Mouse (Mus musculus): Measurements from ENCODE around the gene Rab5if. TPM values are rescaled to one million over a fixed set of nuclear protein-coding genes. Genes with fewer than 3 reads are reported as not detected.
"Not testable (repeated sequence)": the region's sequence is repeated elsewhere in the genome, so short reads cannot be mapped to it uniquely, and the experiment has no call there.

Gene Rab5if
- polyA plus RNA-seq, 1 experiment from 2014 or later = 311 TPM

GRCm38 (mm10) chr2:156882431-156883001, 19.6 kb downstream of the Rab5if start:
- ATAC-seq = peak; percentile 66; the same call in 1 of the 2 replicates
- H3K9ac ChIP-seq = no peak overlapping the region
- no peak overlapping the region for H3K27ac ChIP-seq
- no peak overlapping the region for H3K4me2 ChIP-seq (replicated peaks)
- no peaks in the 10 kb centered on the region for H3K27me3 ChIP-seq (replicated peaks)
- H3K4me1 ChIP-seq (replicated peaks) = peaks cover 5% of the 10 kb centered on the region; the same call in 1 of the 2 replicates
- 34% methylated on average over 10 of the region's 10 CpGs for WGBS
- no peak overlapping the region for H3K4me3 ChIP-seq (replicated peaks)
- no peaks in the 10 kb centered on the region for H3K36me3 ChIP-seq
- no peaks in the 10 kb centered on the region for H3K9me3 ChIP-seq

GRCm38 (mm10) chr2:156884396-156885211, 21.7 kb downstream of the Rab5if start:
- Histone ChIP-seq H3K9me3 (no peaks in the 10 kb centered on the region), H3K27me3 (replicated peaks) (no peaks in the 10 kb centered on the region), H3K4me1 (replicated peaks) (no peaks in the 10 kb centered on the region), H3K4me2 (replicated peaks) (no peak overlapping the region), H3K36me3 (no peaks in the 10 kb centered on the region), H3K9ac (no peak overlapping the region), H3K4me3 (replicated peaks) (no peak overlapping the region), H3K27ac (no peak overlapping the region)
- 82% methylated on average over 10 of the region's 10 CpGs for WGBS
- ATAC-seq = peak; percentile 43; the same call in 1 of the 2 replicates

GRCm38 (mm10) chr2:156885666-156886065, 22.7 kb downstream of the Rab5if start:
- 70% methylated on average over 2 of the region's 2 CpGs for WGBS
- not testable (repeated sequence) for H3K4me2 ChIP-seq (replicated peaks); H3K4me3 ChIP-seq (replicated peaks); H3K27ac ChIP-seq; H3K36me3 ChIP-seq; H3K4me1 ChIP-seq (replicated peaks); ATAC-seq; H3K9me3 ChIP-seq; H3K27me3 ChIP-seq (replicated peaks); H3K9ac ChIP-seq

GRCm38 (mm10) chr2:156886084-156886631, 23.2 kb downstream of the Rab5if start:
- 77% methylated on average over 10 of the region's 10 CpGs for WGBS
- H3K27ac ChIP-seq = no peak overlapping the region
- no peaks in the 10 kb centered on the region for H3K27me3 ChIP-seq (replicated peaks)
- no peak for ATAC-seq
- H3K4me3 ChIP-seq (replicated peaks) = no peak overlapping the region
- no peaks in the 10 kb centered on the region for H3K36me3 ChIP-seq
- H3K9ac ChIP-seq = no peak overlapping the region
- no peaks in the 10 kb centered on the region for H3K4me1 ChIP-seq (replicated peaks)
- H3K4me2 ChIP-seq (replicated peaks) = no peak overlapping the region
- H3K9me3 ChIP-seq = no peaks in the 10 kb centered on the region

GRCm38 (mm10) chr2:156887017-156887416, 24.1 kb downstream of the Rab5if start, which contains the start of gene Sla2:
Gene Sla2 (minus strand): TSS chr2:156887192.
- Histone ChIP-seq H3K4me3 (replicated peaks) (no peak within 1 kb of the TSS), H3K27ac (no peak within 1 kb of the TSS), H3K9ac (no peak within 1 kb of the TSS), H3K4me1 (replicated peaks) (no peaks in the 10 kb centered on the region), H3K27me3 (replicated peaks) (no peaks in the 10 kb centered on the region), H3K36me3 (no peaks in the 10 kb centered on the region), H3K4me2 (replicated peaks) (no peak within 1 kb of the TSS), H3K9me3 (no peaks in the 10 kb centered on the region)
- ATAC-seq = no peak
- 47% methylated on average over 6 of the region's 6 CpGs for WGBS

- Histone ChIP-seq H3K36me3 (no peaks in the 10 kb centered on the region), H3K27me3 (replicated peaks) (no peaks in the 10 kb centered on the region), H3K9me3 (no peaks in the 10 kb centered on the region), H3K9ac (no peak overlapping the region), H3K4me1 (replicated peaks) (no peaks in the 10 kb centered on the region), H3K4me2 (replicated peaks) (no peak overlapping the region), H3K27ac (no peak overlapping the region), H3K4me3 (replicated peaks) (no peak overlapping the region)
- 65% methylated on average over 3 of the region's 3 CpGs for WGBS
- ATAC-seq = no peak
Observed at GRCm38 (mm10) chr2:156888490-156888889, 25.6 kb downstream of the Rab5if start.

- no peak for ATAC-seq
Observed at GRCm38 (mm10) chr2:156892240-156892639, 29.3 kb downstream of the Rab5if start.

GRCm38 (mm10) chr2:156892821-156893220, 29.9 kb downstream of the Rab5if start:
- 78% methylated on average over 6 of the region's 6 CpGs for WGBS
- no peak overlapping the region for H3K4me3 ChIP-seq (replicated peaks)
- no peak for ATAC-seq

More at GRCm38 (mm10) chr2:156892240-156892639, 29.3 kb downstream of the Rab5if start:
- no peak overlapping the region for H3K4me2 ChIP-seq (replicated peaks)
- 0 out of 2 replicates have a peak, but pooled peaks cover 2% of the 10 kb centered on the region for H3K4me1 ChIP-seq (replicated peaks)
- H3K27ac ChIP-seq = no peak overlapping the region
- H3K4me3 ChIP-seq (replicated peaks) = no peak overlapping the region
- H3K36me3 ChIP-seq = no peaks in the 10 kb centered on the region
- H3K9ac ChIP-seq = no peak overlapping the region
- WGBS = 42% methylated on average over 3 of the region's 3 CpGs
- H3K27me3 ChIP-seq (replicated peaks) = no peaks in the 10 kb centered on the region
- H3K9me3 ChIP-seq = no peaks in the 10 kb centered on the region

GRCm38 (mm10) chr2:156894496-156895265, 31.8 kb downstream of the Rab5if start:
- no peaks in the 10 kb centered on the region for H3K9me3 ChIP-seq
- H3K4me3 ChIP-seq (replicated peaks) = no peak overlapping the region
- no peaks in the 10 kb centered on the region for H3K36me3 ChIP-seq
- ATAC-seq = peak; percentile 51; the same call in 1 of the 2 replicates
- WGBS = 59% methylated on average over 15 of the region's 15 CpGs
- H3K9ac ChIP-seq = no peak overlapping the region
- H3K27ac ChIP-seq = no peak overlapping the region
- H3K27me3 ChIP-seq (replicated peaks) = no peaks in the 10 kb centered on the region
- H3K4me1 ChIP-seq (replicated peaks) = 0 out of 2 replicates have a peak, but pooled peaks cover 2% of the 10 kb centered on the region
- no peak overlapping the region for H3K4me2 ChIP-seq (replicated peaks)

More at GRCm38 (mm10) chr2:156892821-156893220, 29.9 kb downstream of the Rab5if start:
- Histone ChIP-seq H3K27ac (no peak overlapping the region), H3K27me3 (replicated peaks) (no peaks in the 10 kb centered on the region), H3K9me3 (no peaks in the 10 kb centered on the region), H3K36me3 (no peaks in the 10 kb centered on the region), H3K9ac (no peak overlapping the region), H3K4me1 (replicated peaks) (0 out of 2 replicates have a peak, but pooled peaks cover 2% of the 10 kb centered on the region), H3K4me2 (replicated peaks) (no peak overlapping the region)

GRCm38 (mm10) chr2:156896384-156896914, 33.5 kb downstream of the Rab5if start:
- H3K9me3 ChIP-seq = no peaks in the 10 kb centered on the region
- no peak overlapping the region for H3K9ac ChIP-seq
- no peaks in the 10 kb centered on the region for H3K36me3 ChIP-seq
- no peaks in the 10 kb centered on the region for H3K27me3 ChIP-seq (replicated peaks)
- H3K4me2 ChIP-seq (replicated peaks) = no peak overlapping the region
- 64% methylated on average over 9 of the region's 9 CpGs for WGBS
- no peak overlapping the region for H3K4me3 ChIP-seq (replicated peaks)
- H3K27ac ChIP-seq = no peak overlapping the region
- H3K4me1 ChIP-seq (replicated peaks) = 0 out of 2 replicates have a peak, but pooled peaks cover 2% of the 10 kb centered on the region
- ATAC-seq = no peak

GRCm38 (mm10) chr2:156897034-156897433, 34.1 kb downstream of the Rab5if start:
- 78% methylated on average over 9 of the region's 9 CpGs for WGBS
- ATAC-seq = no peak
- no peak overlapping the region for H3K9ac ChIP-seq

More at GRCm38 (mm10) chr2:156897034-156897433, 34.1 kb downstream of the Rab5if start:
- Histone ChIP-seq H3K27me3 (replicated peaks) (no peaks in the 10 kb centered on the region), H3K27ac (no peak overlapping the region), H3K9me3 (no peaks in the 10 kb centered on the region), H3K4me3 (replicated peaks) (no peak overlapping the region), H3K36me3 (no peaks in the 10 kb centered on the region), H3K4me1 (replicated peaks) (0 out of 2 replicates have a peak, but pooled peaks cover 2% of the 10 kb centered on the region), H3K4me2 (replicated peaks) (no peak overlapping the region)

All from intestine, embryonic 15.5 days (tissue).